Mouse (Mus musculus): ENCODE data around the gene Actr1b. TPM values are rescaled to one million over a fixed set of nuclear protein-coding genes. Genes with fewer than 3 reads are reported as not detected.
"Not testable (repeated sequence)": the region's sequence is repeated elsewhere in the genome, so short reads cannot be mapped to it uniquely, and the experiment has no call there.

The Actr1b gene
- polyA plus RNA-seq, 1 experiment from 2014 or later, result 110 TPM

DNA sequence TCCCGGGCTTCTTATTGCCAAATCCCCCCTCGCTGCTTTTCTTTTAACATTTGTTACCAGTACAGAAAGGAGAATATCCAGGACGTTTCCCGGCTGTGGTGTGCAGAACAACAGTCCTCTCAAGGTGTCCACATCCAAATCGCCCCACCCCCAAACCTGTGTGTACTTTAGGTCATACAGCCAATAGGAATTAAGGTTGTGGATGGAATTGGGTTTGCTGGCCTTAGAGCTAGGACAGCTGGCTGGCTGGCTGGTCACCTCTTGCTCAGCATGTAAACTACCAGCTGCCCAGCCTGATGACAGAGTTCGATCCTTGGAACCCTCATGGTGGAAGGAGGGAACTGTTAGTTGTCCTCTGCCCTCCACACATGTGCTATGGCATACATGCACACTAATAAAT, 19.4 kb downstream of the Actr1b start:
- Histone ChIP-seq H3K27ac (replicated peaks) (no peak overlapping the region), H3K4me3 (no peak overlapping the region), H3K4me1 (replicated peaks) (peaks cover 15% of the 10 kb centered on the region), H3K27me3 (no peaks in the 10 kb centered on the region), H3K9ac (no peak overlapping the region), H3K4me2 (no peak overlapping the region), H3K36me3 (peaks cover 30% of the 10 kb centered on the region), H3K9me3 (no peaks in the 10 kb centered on the region)
- 87% methylated on average over 6 of the region's 6 CpGs for WGBS
- no peak for ATAC-seq (ENCODE audit: low FRiP score, low read depth)

DNA sequence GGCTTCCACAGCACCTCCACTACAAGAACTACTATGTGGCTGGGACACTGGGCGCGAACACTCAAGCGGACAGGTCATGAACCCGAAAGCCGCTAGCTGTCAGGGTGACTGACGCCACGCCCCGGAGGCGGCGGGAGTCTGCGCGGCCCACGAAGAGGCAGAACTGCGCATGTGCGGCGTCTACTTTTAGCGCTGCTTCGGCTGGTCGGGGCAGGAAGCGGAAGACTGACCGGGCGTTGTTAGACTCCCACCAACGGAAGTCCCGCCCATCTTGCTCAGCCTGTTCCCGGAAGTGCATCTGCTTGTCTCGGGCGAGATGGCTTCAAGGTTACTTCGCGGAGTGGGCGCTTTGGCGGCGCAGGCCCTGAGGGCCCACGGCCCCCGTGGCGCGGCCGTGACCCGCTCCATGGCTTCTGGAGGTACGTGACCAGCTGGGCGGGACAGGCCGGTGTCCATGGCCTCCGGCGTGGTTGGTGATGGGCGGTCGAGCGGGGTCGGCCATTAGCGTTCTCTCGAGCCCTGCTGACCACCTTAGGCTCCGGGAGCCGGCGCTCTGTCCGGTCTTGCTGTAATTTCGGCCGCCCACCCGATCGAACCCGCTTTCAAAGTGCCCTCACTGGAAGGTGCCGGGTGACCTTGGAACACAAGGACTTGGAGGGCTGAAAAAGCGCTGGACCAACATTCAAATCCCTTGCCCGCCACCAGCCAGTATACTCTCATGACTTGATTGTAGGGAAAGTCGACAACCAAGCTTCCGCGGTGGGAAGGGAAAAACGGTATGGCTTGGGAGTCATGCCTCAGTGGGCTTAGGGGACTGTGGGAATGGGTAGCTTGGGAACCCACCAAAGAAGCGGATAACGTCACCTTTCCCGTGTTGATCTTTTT, 22.7 kb downstream of the Actr1b start, which contains the start of gene Cox5b:
Gene Cox5b (plus strand): TSS at position 179 of the 885 bp plus-strand sequence.
- Histone ChIP-seq H3K4me3 (peak within 1 kb of the TSS; percentile 79), H3K4me2 (peak within 1 kb of the TSS; percentile 87), H3K27me3 (no peaks in the 10 kb centered on the region), H3K4me1 (replicated peaks) (peaks cover 15% of the 10 kb centered on the region), H3K9me3 (no peaks in the 10 kb centered on the region), H3K9ac (peak within 1 kb of the TSS; percentile 87), H3K36me3 (peaks cover 16% of the 10 kb centered on the region), H3K27ac (replicated peaks) (peak within 1 kb of the TSS; percentile 76)
- WGBS, result under 1% methylated on average over 68 of the region's 68 CpGs
- peak; percentile 97 for ATAC-seq (ENCODE audit: low FRiP score, low read depth)

DNA sequence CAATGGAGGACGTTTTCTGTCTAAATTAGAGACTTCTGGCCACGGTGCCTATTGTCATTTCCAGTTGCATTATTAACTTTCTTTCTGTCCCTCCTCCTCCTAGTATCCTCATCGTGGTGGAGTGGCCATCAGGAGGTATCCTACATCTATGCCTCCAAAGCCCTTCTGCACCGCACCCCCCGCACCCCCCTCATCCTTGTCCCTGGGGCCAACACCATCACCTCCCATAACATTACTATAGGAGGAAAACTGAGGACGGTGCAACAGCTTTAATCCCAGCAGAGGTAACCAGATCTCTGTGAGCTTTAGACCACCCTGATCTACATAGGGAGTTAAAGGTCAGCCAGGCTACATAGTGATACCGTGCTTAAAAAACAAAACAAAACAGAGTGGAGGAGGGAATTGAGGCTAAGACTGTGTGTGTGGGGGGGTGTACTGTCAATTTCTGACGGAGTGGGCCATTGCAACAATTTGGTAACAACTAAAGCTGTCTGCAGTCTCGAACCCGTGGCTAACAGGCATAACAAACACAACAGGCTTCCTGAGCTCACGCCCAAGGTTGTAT, 23.5 kb downstream of the Actr1b start:
- peak overlapping the region; percentile 76 for H3K27ac ChIP-seq (replicated peaks)
- peaks cover 16% of the 10 kb centered on the region for H3K36me3 ChIP-seq
- H3K9ac ChIP-seq, result peak overlapping the region; percentile 42
- no peaks in the 10 kb centered on the region for H3K9me3 ChIP-seq
- H3K4me1 ChIP-seq (replicated peaks), result peaks cover 15% of the 10 kb centered on the region
- ATAC-seq (ENCODE audit: low FRiP score, low read depth), result no peak
- WGBS, result 65% methylated on average over 11 of the region's 11 CpGs
- peak overlapping the region; percentile 79 for H3K4me3 ChIP-seq
- H3K4me2 ChIP-seq, result peak overlapping the region; percentile 87
- no peaks in the 10 kb centered on the region for H3K27me3 ChIP-seq

DNA sequence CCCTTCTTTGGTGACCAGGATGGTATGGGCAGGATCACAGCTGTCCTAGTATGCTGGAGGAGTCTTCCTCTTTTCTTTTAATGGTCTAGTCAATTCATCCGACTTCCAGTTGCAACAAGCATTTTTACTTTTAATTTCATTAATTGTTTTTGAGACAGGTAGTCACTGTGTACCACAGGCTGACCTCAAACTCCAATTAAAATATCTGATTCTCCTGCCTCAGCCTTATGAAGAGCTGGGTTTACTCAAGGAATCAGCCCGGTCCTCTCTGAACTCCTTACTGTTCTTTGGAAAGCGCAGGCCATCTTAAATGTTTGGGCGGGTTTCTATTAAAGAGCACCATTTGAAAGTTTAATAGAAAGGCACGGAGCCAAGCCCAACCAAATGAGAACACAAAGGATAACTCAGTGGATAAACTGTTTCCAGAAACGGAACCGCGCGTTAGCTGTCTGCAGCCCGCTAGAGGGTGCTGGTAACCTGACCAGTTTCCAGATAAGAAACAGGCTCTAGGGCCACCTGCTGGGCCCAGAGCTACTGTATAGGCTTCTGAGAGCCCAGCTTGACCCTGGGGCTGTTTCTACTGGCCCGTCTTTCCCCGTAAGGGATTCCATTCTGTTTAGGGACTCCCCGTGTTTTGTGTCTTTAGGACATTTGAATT, 30.3 kb downstream of the Actr1b start:
- Histone ChIP-seq H3K27me3 (no peaks in the 10 kb centered on the region), H3K27ac (replicated peaks) (no peak overlapping the region), H3K9ac (no peak overlapping the region), H3K4me3 (no peak overlapping the region), H3K36me3 (no peaks in the 10 kb centered on the region), H3K4me2 (no peak overlapping the region), H3K9me3 (no peaks in the 10 kb centered on the region), H3K4me1 (replicated peaks) (no peaks in the 10 kb centered on the region)
- 13% methylated on average over 13 of the region's 13 CpGs for WGBS
- ATAC-seq (ENCODE audit: low FRiP score, low read depth), result peak; percentile 82

DNA sequence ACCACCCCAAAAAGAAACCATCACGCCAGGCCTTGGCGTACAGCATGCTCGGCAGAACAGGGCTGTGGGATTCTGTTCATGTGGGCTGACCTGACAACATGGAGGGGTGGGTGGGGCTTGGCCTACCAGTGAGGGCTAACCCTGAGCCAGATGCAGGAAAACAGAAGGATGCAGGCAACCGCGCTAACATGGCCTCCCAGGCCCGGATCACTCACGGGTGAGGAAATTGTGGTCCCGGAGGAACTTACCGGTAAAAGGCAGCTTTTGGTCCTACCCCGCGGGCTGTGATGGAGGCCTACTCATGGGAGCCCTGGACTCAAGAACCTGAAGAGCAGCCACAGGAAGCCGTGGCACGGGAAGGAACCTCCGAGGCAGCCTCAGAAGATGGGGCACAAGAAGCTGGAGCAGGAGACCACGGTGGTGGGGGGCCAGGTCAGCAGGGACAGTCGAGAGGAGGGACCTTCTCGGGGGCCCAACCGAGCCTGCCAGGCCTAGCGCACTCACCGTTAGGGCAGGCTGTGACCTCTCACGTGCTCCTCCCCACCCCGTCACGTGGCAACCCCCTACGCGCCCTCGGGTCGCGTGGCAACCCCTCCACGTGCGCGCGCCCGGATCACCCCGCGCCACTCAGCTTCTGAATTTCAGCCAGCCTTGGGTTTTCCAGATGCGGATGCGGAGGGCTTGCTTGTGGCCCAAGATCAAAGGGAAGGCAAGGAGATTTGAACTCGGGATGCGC, 31.4 kb downstream of the Actr1b start, which contains the start of gene Fam178b:
Gene Fam178b (minus strand): TSS at position 564 of the 736 bp plus-strand sequence.
- no peaks in the 10 kb centered on the region for H3K9me3 ChIP-seq
- H3K36me3 ChIP-seq, result no peaks in the 10 kb centered on the region
- no peak for ATAC-seq (ENCODE audit: low FRiP score, low read depth)
- H3K4me1 ChIP-seq (replicated peaks), result no peaks in the 10 kb centered on the region
- no peak within 1 kb of the TSS for H3K4me2 ChIP-seq
- H3K27me3 ChIP-seq, result no peaks in the 10 kb centered on the region
- 94% methylated on average over 39 of the region's 39 CpGs for WGBS
- H3K4me3 ChIP-seq, result no peak within 1 kb of the TSS
- H3K9ac ChIP-seq, result no peak within 1 kb of the TSS
- H3K27ac ChIP-seq (replicated peaks), result no peak within 1 kb of the TSS

DNA sequence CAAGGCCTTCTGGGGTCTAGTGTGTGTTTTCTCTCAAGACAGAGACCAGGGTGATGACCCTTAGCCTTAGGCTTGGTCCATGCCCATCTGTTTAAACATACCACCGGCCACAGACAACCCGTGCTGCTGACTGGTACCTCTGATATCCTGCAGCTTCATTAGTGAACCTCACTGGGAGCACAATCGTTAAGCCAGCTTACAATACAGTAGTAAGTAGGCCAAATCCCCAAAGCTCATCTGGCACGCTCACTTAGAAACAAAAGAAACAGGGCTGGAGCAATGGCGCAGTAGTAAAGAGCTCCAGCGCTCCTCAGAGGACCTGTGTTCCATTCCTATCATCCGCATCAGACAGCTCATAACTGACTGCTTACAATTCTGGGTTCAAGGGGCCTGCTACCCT, 33.3 kb downstream of the Actr1b start:
- H3K4me2 ChIP-seq, result no peak overlapping the region
- no peaks in the 10 kb centered on the region for H3K9me3 ChIP-seq
- no peaks in the 10 kb centered on the region for H3K36me3 ChIP-seq
- H3K27me3 ChIP-seq, result no peaks in the 10 kb centered on the region
- H3K27ac ChIP-seq (replicated peaks), result no peak overlapping the region
- H3K4me3 ChIP-seq, result no peak overlapping the region
- ATAC-seq (ENCODE audit: low FRiP score, low read depth), result 0 out of 2 replicates have a peak, but pooled peaks have one; percentile 23
- H3K9ac ChIP-seq, result no peak overlapping the region
- 56% methylated on average over 7 of the region's 7 CpGs for WGBS
- no peaks in the 10 kb centered on the region for H3K4me1 ChIP-seq (replicated peaks)

DNA sequence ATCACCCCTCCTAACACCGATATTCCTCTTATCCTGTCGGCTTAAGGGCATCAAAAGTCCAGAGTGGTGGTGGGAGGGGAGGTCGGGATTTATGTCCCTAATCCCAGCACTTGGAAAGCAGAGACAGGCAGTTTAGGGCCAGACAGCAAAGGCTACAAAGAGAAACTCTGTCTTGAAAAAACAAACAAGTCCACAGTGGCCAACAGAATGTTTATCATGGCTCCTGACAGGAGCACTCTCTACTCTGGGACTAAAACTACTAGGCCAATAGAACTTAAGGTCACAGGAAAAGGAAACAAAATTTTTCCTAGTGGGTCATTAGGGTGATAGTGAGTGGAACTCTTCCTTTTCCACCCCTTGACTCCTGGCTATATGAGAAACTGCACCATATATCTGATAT, 39.3 kb downstream of the Actr1b start:
- no peak overlapping the region for H3K27ac ChIP-seq (replicated peaks)
- H3K27me3 ChIP-seq, result no peaks in the 10 kb centered on the region
- no peaks in the 10 kb centered on the region for H3K4me1 ChIP-seq (replicated peaks)
- no peak for ATAC-seq (ENCODE audit: low FRiP score, low read depth)
- no peak overlapping the region for H3K4me3 ChIP-seq
- no peaks in the 10 kb centered on the region for H3K36me3 ChIP-seq
- H3K9ac ChIP-seq, result no peak overlapping the region
- 77% methylated on average over 3 of the region's 3 CpGs for WGBS
- H3K4me2 ChIP-seq, result no peak overlapping the region
- H3K9me3 ChIP-seq, result no peaks in the 10 kb centered on the region

DNA sequence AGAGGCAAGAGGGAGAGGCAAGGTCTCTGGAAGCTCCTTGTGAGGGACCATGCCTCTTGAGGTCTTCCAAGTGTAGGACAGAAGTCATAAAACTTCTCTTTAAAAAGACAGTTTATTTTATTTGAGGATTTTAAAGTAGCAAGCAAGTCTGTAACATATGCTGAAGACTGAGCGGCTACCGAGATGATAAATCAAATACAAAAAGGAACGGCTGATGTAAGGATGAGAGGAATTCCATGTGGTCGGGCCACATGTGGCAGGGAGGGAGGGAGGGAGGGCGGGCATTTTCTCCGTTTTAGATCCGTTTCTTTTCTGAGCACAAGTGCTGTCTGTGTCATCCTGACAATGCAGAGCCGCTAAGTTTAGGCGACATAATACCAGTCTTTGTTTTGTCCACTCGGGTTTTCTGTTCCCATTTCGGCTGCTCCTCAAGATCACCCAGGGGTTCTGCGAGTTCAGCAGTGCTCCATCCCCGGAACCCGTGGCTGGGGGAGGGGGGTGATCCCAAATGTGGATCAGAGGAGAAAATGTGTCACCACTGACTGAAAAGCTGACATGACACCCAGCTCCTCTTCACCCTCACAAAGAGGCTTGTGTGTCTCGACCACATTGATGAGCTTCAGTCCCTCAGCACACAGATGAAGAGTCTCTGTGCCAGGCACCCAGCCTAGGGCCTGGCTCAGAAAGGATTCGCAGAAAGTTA, 41.4 kb downstream of the Actr1b start:
- whole genome bisulfite sequencing, result 44% methylated on average over 16 of the region's 16 CpGs
- ATAC-seq (ENCODE audit: low FRiP score, low read depth), result no peak
- no peak overlapping the region for H3K4me2 ChIP-seq

DNA sequence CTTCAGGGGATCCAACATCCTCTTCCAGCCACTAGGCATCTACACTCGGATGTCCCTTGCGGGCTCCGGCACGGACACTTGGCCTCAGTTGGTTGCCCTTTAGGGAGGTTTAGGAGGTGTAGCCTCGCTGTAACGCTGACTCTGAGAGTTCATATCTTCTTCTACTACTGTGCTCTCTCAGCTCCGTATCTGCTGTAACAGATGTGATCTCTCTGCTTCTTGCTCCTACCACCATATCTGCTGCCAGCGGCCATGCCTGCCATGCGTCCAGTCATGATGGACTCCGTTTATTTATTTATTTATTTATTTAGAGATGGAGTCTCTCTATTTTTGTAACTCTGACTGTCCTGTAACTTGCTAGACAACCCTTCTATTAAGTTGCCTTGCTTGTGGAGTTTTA, 43.0 kb downstream of the Actr1b start:
- H3K9ac ChIP-seq, result no peak overlapping the region
- H3K4me2 ChIP-seq, result no peak overlapping the region
- H3K4me3 ChIP-seq, result no peak overlapping the region
- no peaks in the 10 kb centered on the region for H3K9me3 ChIP-seq
- H3K27ac ChIP-seq (replicated peaks), result no peak overlapping the region
- H3K27me3 ChIP-seq, result no peaks in the 10 kb centered on the region
- H3K4me1 ChIP-seq (replicated peaks), result no peaks in the 10 kb centered on the region
- H3K36me3 ChIP-seq, result no peaks in the 10 kb centered on the region
- WGBS, result 93% methylated on average over 10 of the region's 10 CpGs
- no peak for ATAC-seq (ENCODE audit: low FRiP score, low read depth)

More for the DNA sequence above, 41.4 kb downstream of the Actr1b start:
- no peaks in the 10 kb centered on the region for H3K27me3 ChIP-seq
- no peaks in the 10 kb centered on the region for H3K4me1 ChIP-seq (replicated peaks)
- no peak overlapping the region for H3K27ac ChIP-seq (replicated peaks)
- H3K36me3 ChIP-seq, result no peaks in the 10 kb centered on the region
- H3K4me3 ChIP-seq, result no peak overlapping the region
- H3K9me3 ChIP-seq, result no peaks in the 10 kb centered on the region
- H3K9ac ChIP-seq, result no peak overlapping the region

DNA sequence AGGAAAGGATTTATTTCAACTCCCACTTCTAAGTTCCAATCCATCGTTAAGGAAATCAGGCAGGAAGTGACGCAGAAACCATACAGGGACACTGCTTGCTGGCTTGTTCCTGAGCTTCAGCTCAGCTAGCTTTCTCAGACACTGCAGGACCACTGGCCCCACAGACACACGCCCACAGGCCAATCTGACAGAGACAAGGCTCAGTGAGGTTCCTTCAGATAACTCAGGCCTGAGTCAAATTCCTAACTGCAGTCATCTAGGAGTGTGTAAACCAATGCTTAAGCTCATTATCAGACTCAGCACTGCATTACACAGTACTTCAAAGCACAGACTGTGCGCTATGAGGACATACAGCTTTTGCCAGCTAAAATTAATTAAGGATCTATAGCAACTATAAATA, 44.0 kb downstream of the Actr1b start:
- no peaks in the 10 kb centered on the region for H3K36me3 ChIP-seq
- no peaks in the 10 kb centered on the region for H3K9me3 ChIP-seq
- no peak overlapping the region for H3K4me3 ChIP-seq
- H3K4me2 ChIP-seq, result no peak overlapping the region
- no peaks in the 10 kb centered on the region for H3K4me1 ChIP-seq (replicated peaks)
- no peak overlapping the region for H3K9ac ChIP-seq
- no peak for ATAC-seq (ENCODE audit: low FRiP score, low read depth)
- WGBS, result 83% methylated on average over 4 of the region's 4 CpGs
- no peak overlapping the region for H3K27ac ChIP-seq (replicated peaks)
- H3K27me3 ChIP-seq, result no peaks in the 10 kb centered on the region

DNA sequence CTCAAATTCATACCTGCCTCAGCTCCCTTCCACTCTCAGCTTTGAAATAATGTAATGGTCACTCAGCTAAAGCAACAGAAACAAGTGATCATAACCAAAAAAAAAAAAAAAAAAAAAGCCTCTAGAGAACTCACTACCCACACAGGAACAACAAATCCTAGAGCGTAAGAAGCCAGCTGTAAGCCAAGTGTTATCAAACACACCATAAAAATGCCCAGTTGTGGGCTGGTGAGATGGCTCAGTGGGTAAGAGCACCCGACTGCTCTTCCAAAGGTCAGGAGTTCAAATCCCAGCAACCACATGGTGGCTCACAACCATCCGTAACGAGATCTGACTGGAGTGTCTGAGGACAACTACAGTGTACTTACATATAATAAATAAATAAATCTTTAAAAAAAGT, 46.2 kb downstream of the Actr1b start:
- not testable (repeated sequence) for H3K36me3 ChIP-seq; H3K9me3 ChIP-seq; H3K27me3 ChIP-seq; H3K9ac ChIP-seq; H3K4me3 ChIP-seq; H3K4me2 ChIP-seq; H3K4me1 ChIP-seq (replicated peaks); H3K27ac ChIP-seq (replicated peaks); ATAC-seq (ENCODE audit: low FRiP score, low read depth)
- WGBS, result 69% methylated on average over 4 of the region's 4 CpGs

Data from hindbrain, embryonic 15.5 days (tissue).